Mouse (Mus musculus) kidney, embryonic 14.5 days (tissue): Measurements from ENCODE around the gene Slc25a19. TPM values are rescaled to one million over a fixed set of nuclear protein-coding genes. Genes with fewer than 3 reads are reported as not detected.

ENCODE experiments used
- ATAC-seq: fragments of 200-750 bp; cut with Nextera tagmentation; 2 replicates; pipeline ENCODE4 v1.8.0; 2017; ENCODE audit warnings: moderate number of reproducible peaks, mild to moderate bottlenecking, moderate TSS enrichment, moderate library complexity; ENCODE audit not compliant: low FRiP score, low TSS enrichment
- H3K27ac ChIP-seq: fragments of 300-500 bp; sonication (generic); 2 replicates; pipeline ENCODE4 v1.5.1; 2014; ENCODE audit warnings: low read depth, mild to moderate bottlenecking, low read length, moderate library complexity, mixed read lengths
- H3K27me3 ChIP-seq: fragments of 300-500 bp; sonication (generic); 2 replicates; pipeline ENCODE4 v1.6.1; 2014; ENCODE audit warnings: mild to moderate bottlenecking, low read length; ENCODE audit not compliant: control insufficient read depth, insufficient read depth
- H3K36me3 ChIP-seq: fragments of 300-500 bp; sonication (generic); 2 replicates; pipeline ENCODE4 v1.6.1; 2014; ENCODE audit warnings: low read length, mixed read lengths; ENCODE audit not compliant: control insufficient read depth, insufficient read depth
- H3K4me1 ChIP-seq: fragments of 300-500 bp; sonication (generic); 2 replicates; pipeline ENCODE4 v1.6.1; 2014; ENCODE audit warnings: low read length, mixed read lengths; ENCODE audit not compliant: control insufficient read depth, insufficient read depth
- H3K4me2 ChIP-seq: fragments of 300-500 bp; sonication (generic); replicated peaks from 2 replicates; pipeline ENCODE4 v1.6.1; 2014; ENCODE audit warnings: low read depth, mild to moderate bottlenecking, low read length
- H3K4me3 ChIP-seq: fragments of 300-500 bp; sonication (generic); 2 replicates; pipeline ENCODE4 v1.5.1; 2014; ENCODE audit warnings: mild to moderate bottlenecking, low read length
- H3K9ac ChIP-seq: fragments of 300-500 bp; sonication (generic); 2 replicates; pipeline ENCODE4 v1.6.1; 2014; ENCODE audit warnings: low read depth, mild to moderate bottlenecking, low read length, moderate library complexity
- H3K9me3 ChIP-seq: fragments of 300-500 bp; sonication (generic); 2 replicates; pipeline ENCODE4 v1.6.1; 2016; ENCODE audit warnings: low read length; ENCODE audit not compliant: control insufficient read depth
- WGBS: fragments of 180-500 bp; shearing (Covaris S2); extraction: QIAGEN DNeasy Blood & Tissue Kit; methylation state at CpG from one replicate; pipeline ENCODE4 v1.1.7; 2014; 5-methylcytosine and 5-hydroxymethylcytosine counted together
- polyA plus RNA-seq: library from polyadenylated mRNA; unstranded; fragments of >200 nt; fragmentation: Nextera tagmentation; extraction: Ambion mirVana; gene quantifications from 2 replicates; pipeline ENCODE4 v1.2.1, GENCODE M21; 2014

Slc25a19 gene
- polyA plus RNA-seq, 1 experiment from 2014 or later = 40.8 TPM

- ATAC-seq = peak; percentile 8
- no peaks in the 10 kb centered on the region for H3K9me3 ChIP-seq
- peak overlapping the region; percentile 83 for H3K4me3 ChIP-seq
- peaks cover 8% of the 10 kb centered on the region for H3K4me1 ChIP-seq
- peak overlapping the region; percentile 45; the same call in 1 of the 2 replicates for H3K9ac ChIP-seq
- peak overlapping the region; percentile 34 for H3K4me2 ChIP-seq
- H3K27ac ChIP-seq = no peak overlapping the region
- WGBS = 53% methylated on average over 13 of the region's 13 CpGs
- H3K27me3 ChIP-seq = no peaks in the 10 kb centered on the region
- H3K36me3 ChIP-seq = 0 out of 2 replicates have a peak, but pooled peaks cover 3% of the 10 kb centered on the region
Observed at GRCm38 (mm10) chr11:115628465-115629101, 488 bp upstream of the Slc25a19 start.

- peak overlapping the region; percentile 83 for H3K4me3 ChIP-seq
- peak overlapping the region; percentile 74 for H3K9ac ChIP-seq
- no peaks in the 10 kb centered on the region for H3K27me3 ChIP-seq
- H3K4me2 ChIP-seq = peak overlapping the region; percentile 93
- no peak overlapping the region for H3K27ac ChIP-seq
- H3K4me1 ChIP-seq = peaks cover 8% of the 10 kb centered on the region
- peaks cover 17% of the 10 kb centered on the region for H3K36me3 ChIP-seq
- 43% methylated on average over 11 of the region's 11 CpGs for WGBS
- H3K9me3 ChIP-seq = no peaks in the 10 kb centered on the region
- no peak for ATAC-seq
Observed at GRCm38 (mm10) chr11:115626824-115627616, 1.1 kb downstream of the Slc25a19 start.

GRCm38 (mm10) chr11:115625877-115626276 is 2.2 kb downstream of the Slc25a19 start:
- H3K9me3 ChIP-seq = no peaks in the 10 kb centered on the region
- peak overlapping the region; percentile 42; the same call in 1 of the 2 replicates for H3K27ac ChIP-seq
- H3K27me3 ChIP-seq = no peaks in the 10 kb centered on the region
- 44% methylated on average over 9 of the region's 9 CpGs for WGBS
- no peak overlapping the region for H3K4me3 ChIP-seq
- peaks cover 8% of the 10 kb centered on the region for H3K4me1 ChIP-seq
- ATAC-seq = no peak
- peaks cover 25% of the 10 kb centered on the region for H3K36me3 ChIP-seq
- H3K9ac ChIP-seq = no peak overlapping the region; the same call in 1 of the 2 replicates
- H3K4me2 ChIP-seq = 0 out of 2 replicates have a peak overlapping the region, but pooled peaks have one; percentile 8

DNA sequence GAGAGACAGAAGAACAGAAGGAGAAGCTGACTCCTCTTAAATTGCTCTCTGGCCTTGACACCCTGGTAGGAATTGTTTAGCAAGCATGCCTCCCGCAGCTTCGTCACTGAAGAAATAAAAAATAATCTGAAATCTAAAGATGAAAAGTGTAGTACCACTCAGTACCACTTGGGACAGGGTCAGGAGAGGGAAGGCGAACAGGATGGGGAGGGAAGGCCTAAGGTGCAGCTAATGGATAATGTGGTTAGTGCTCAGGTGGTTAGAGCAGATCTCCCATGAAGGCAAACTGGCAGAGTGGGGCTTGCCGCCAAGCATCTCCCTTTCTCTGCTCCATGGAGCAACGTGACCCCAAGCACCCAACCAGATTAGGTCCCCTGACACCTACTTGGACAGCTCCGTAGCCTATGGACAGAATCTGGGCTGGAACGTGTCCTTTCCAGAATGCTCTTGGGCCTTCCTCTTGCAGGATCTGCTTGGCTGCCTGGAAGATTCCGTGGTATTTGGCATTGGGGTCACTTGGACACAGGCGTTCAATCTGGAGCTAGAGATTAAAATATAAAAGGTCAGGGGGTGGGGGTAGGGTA is 4.5 kb downstream of the Slc25a19 start:
- Histone ChIP-seq H3K27ac (no peak overlapping the region), H3K4me1 (peaks cover 8% of the 10 kb centered on the region), H3K4me2 (no peak overlapping the region), H3K9ac (no peak overlapping the region), H3K27me3 (no peaks in the 10 kb centered on the region), H3K36me3 (peaks cover 35% of the 10 kb centered on the region), H3K9me3 (no peaks in the 10 kb centered on the region), H3K4me3 (no peak overlapping the region)
- WGBS = 77% methylated on average over 9 of the region's 9 CpGs
- no peak for ATAC-seq

GRCm38 (mm10) chr11:115619949-115620348 is 8.1 kb downstream of the Slc25a19 start:
- Histone ChIP-seq H3K27ac (no peak overlapping the region), H3K9ac (no peak overlapping the region), H3K36me3 (peaks cover 45% of the 10 kb centered on the region), H3K4me1 (peaks cover 5% of the 10 kb centered on the region; the same call in 1 of the 2 replicates), H3K9me3 (no peaks in the 10 kb centered on the region), H3K4me2 (no peak overlapping the region), H3K4me3 (no peak overlapping the region), H3K27me3 (no peaks in the 10 kb centered on the region)
- no peak for ATAC-seq
- 97% methylated on average over 7 of the region's 7 CpGs for WGBS

GRCm38 (mm10) chr11:115618732-115619516 is 9.2 kb downstream of the Slc25a19 start:
- no peak overlapping the region for H3K27ac ChIP-seq
- peaks cover 47% of the 10 kb centered on the region for H3K36me3 ChIP-seq
- H3K4me1 ChIP-seq = peaks cover 11% of the 10 kb centered on the region; the same call in 1 of the 2 replicates
- H3K4me2 ChIP-seq = no peak overlapping the region
- ATAC-seq = no peak
- H3K27me3 ChIP-seq = no peaks in the 10 kb centered on the region
- H3K9me3 ChIP-seq = no peaks in the 10 kb centered on the region
- 88% methylated on average over 16 of the region's 16 CpGs for WGBS
- H3K9ac ChIP-seq = no peak overlapping the region
- H3K4me3 ChIP-seq = no peak overlapping the region

DNA sequence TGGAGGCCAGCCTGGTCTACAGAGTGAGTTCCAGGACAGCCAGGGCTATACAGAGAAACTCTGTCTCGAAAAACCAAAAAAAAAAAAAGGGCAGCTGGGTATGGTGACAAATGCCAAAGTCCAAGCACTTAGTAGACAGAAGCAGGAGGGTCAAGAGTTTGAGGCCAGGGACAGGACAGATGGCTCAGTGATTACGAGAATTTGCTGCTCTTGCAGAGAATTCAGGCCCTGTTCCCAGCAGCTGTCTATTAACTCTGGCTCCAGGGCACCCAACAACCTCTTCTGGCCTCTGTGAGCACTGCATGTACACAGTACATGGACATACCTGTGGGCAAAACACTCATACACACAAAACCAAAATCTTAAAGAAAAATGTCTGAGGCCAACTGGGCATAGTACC is 10.1 kb downstream of the Slc25a19 start:
- Histone ChIP-seq H3K36me3 (peaks cover 40% of the 10 kb centered on the region), H3K9me3 (no peaks in the 10 kb centered on the region)
- 88% methylated on average over 2 of the region's 2 CpGs for WGBS

DNA sequence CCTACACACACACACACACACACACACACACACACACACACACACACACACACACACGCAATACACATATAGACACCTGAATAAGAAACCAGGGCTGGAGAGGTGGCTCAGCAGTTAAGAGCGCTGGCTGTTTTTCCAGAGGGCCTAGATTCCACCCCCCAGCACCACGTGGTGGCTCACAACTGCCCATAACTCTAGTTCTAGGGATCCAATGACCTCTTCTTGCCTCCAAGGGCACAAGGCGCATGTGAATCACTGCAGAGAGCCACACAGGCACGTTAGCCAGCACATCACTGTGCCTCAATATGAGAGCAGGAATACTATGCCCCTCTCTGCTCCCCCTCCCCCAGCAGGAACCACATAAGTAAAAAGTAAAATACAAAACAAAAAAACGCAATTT is 11.2 kb downstream of the Slc25a19 start:
- no peak overlapping the region for H3K4me3 ChIP-seq
- H3K36me3 ChIP-seq = peaks cover 30% of the 10 kb centered on the region
- H3K27me3 ChIP-seq = no peaks in the 10 kb centered on the region
- H3K4me2 ChIP-seq = no peak overlapping the region
- ATAC-seq = no peak
- no peaks in the 10 kb centered on the region for H3K9me3 ChIP-seq
- no peak overlapping the region for H3K9ac ChIP-seq
- peaks cover 19% of the 10 kb centered on the region for H3K4me1 ChIP-seq
- 79% methylated on average over 6 of the region's 6 CpGs for WGBS
- H3K27ac ChIP-seq = no peak overlapping the region

More for the DNA sequence above, 10.1 kb downstream of the Slc25a19 start:
- Histone ChIP-seq H3K4me3 (no peak overlapping the region), H3K9ac (no peak overlapping the region), H3K27me3 (no peaks in the 10 kb centered on the region), H3K4me2 (no peak overlapping the region), H3K27ac (no peak overlapping the region), H3K4me1 (peaks cover 19% of the 10 kb centered on the region)
- ATAC-seq = no peak
